Comparison of ENCODE assay signal across 24 mouse cellular contexts in the genomic region with DNA sequence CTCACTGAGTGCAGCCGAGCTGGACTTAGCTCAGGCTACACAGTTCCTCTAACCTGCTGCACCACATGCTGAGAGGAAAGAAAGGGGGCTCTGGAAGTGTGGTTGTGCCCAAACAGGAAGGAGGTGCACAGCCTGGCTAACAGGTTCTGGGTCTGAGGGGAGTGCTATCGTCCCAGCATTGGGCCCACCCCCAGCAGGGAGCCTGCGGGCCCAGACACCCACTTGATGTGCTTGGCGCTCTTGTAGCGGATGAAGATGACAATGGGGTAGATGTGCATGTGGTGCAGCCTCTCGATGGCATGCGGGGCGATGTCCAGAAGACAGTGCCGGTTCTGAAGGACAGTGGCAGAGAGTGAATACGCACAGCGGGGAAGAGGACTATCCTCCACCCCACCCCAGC.
"Had no signal": no experiment of that assay in that cellular context is flagged by ENCODE, and none has a peak within 500 bp of the region (broad histone marks: within the 10 kb centered on the region; RNA-seq: fewer than 3 reads in every experiment).

No protein-coding gene starts in this region.

- H3K4me1 ChIP-seq: heart, embryonic 15.5 days; hindbrain, embryonic 13.5 days; hindbrain, embryonic 15.5 days; limb, embryonic 10.5 days; limb, embryonic 12.5 days had no signal

- H3K9ac ChIP-seq: heart, embryonic 13.5 days; heart, embryonic 15.5 days; hindbrain, embryonic 13.5 days; hindbrain, embryonic 15.5 days; kidney, embryonic 15.5 days; limb, embryonic 12.5 days; liver, embryonic 13.5 days; liver, embryonic 15.5 days had no signal

- H3K27me3 ChIP-seq: heart, embryonic 13.5 days; heart, embryonic 15.5 days; hindbrain, embryonic 13.5 days; hindbrain, embryonic 15.5 days; kidney, embryonic 15.5 days; limb, embryonic 12.5 days; liver, embryonic 13.5 days; liver, embryonic 15.5 days had no signal

- DNase-seq: gastrocnemius, postnatal 14 days; gastrocnemius, postnatal 36 days; heart, adult 18-20 months; heart, postnatal 14 days; heart, postnatal 36 days; kidney, adult 11 months; kidney, adult 2 months; kidney, adult 9 months; kidney, postnatal 14 days; kidney, postnatal 36 days; liver; liver, embryonic 13.5 days had no signal

- ATAC-seq: hindbrain, postnatal 0 days; intestine, embryonic 16.5 days had no signal

- H3K27ac ChIP-seq: heart, embryonic 13.5 days; heart, embryonic 15.5 days; hindbrain, embryonic 13.5 days; hindbrain, embryonic 15.5 days; hindbrain, postnatal 0 days; kidney, embryonic 15.5 days; kidney, postnatal 0 days; left cerebral cortex, adult 2 months; limb, embryonic 10.5 days; limb, embryonic 12.5 days; liver, embryonic 13.5 days; liver, embryonic 15.5 days had no signal

- H3K9me3 ChIP-seq: heart, embryonic 13.5 days; heart, embryonic 15.5 days; hindbrain, embryonic 13.5 days; hindbrain, embryonic 15.5 days; kidney, embryonic 15.5 days; limb, embryonic 10.5 days; limb, embryonic 12.5 days; liver, embryonic 13.5 days; liver, embryonic 15.5 days had no signal

- H3K4me3 ChIP-seq: heart, embryonic 13.5 days; heart, embryonic 15.5 days; hindbrain, embryonic 13.5 days; hindbrain, embryonic 15.5 days; kidney, embryonic 15.5 days; left cerebral cortex, adult 2 months; limb, embryonic 10.5 days; limb, embryonic 12.5 days; liver, embryonic 13.5 days; liver, embryonic 15.5 days had no signal

- H3K36me3 ChIP-seq: liver, embryonic 13.5 days; liver, embryonic 15.5 days had no signal
